Mouse (Mus musculus): ENCODE measurements around the gene Golga5. TPM values are rescaled to one million over a fixed set of nuclear protein-coding genes. Genes with fewer than 3 reads are reported as not detected.

Golga5 gene
- 35.5 TPM for polyA plus RNA-seq (2021)

GRCm38 (mm10) chr12:102468894-102469764, at the start of gene Golga5:
Golga5 (plus strand) TSS chr12:102469135.
- ChIA-PET CTCF (interaction anchor here (1.7 to 2.1 kb wide), 2 partner anchors 55 to 251 kb away, joined by 3 to 4 read pairs; no protein-coding TSS in a partner anchor), POLR2A (no interaction called here)
- in situ Hi-C loops (cut with MboI; ENCODE audit: low pct_unique_long_range_greater_than_20kb) = loop anchor here (10.0 kb wide), 2 partner anchors 184 to 484 kb away; partner anchors contain the start of gene Rin3

GRCm38 (mm10) chr12:102419544-102419943, 49.4 kb upstream of the Golga5 start:
- no peaks in the 10 kb centered on the region for H3K27me3 ChIP-seq
- no peak for TF ChIP-seq CTCF (IDR thresholded peaks at IDR 0.05)
- CTCF ChIA-PET = interaction anchor here (1.2 kb wide), 1 partner anchor 27 kb away, joined by 3 read pairs; no protein-coding TSS in a partner anchor
- no peak for DNase-seq (ENCODE audit: low read depth, low spot score)
- POLR2A ChIA-PET = no interaction called here
- no peak for ATAC-seq
- in situ Hi-C loops (cut with MboI; ENCODE audit: low pct_unique_long_range_greater_than_20kb) = no loop called here

More at GRCm38 (mm10) chr12:102468894-102469764, at the start of gene Golga5:
- H3K27me3 ChIP-seq = no peaks in the 10 kb centered on the region
- TF ChIP-seq CTCF (IDR thresholded peaks at IDR 0.05) = no peak
- peak; percentile 58 for DNase-seq (ENCODE audit: low read depth, low spot score)
- peak; percentile 93 for ATAC-seq

- DNase-seq (ENCODE audit: low read depth, low spot score) = no peak
- no peaks in the 10 kb centered on the region for H3K27me3 ChIP-seq
- no peak for ATAC-seq
- CTCF ChIA-PET = interaction anchor here (1.2 kb wide), 1 partner anchor 28 kb away, joined by 3 read pairs; no protein-coding TSS in a partner anchor
- no peak for TF ChIP-seq CTCF (IDR thresholded peaks at IDR 0.05)
- POLR2A ChIA-PET = no interaction called here
- in situ Hi-C loops (cut with MboI; ENCODE audit: low pct_unique_long_range_greater_than_20kb) = no loop called here
Observed at GRCm38 (mm10) chr12:102420168-102420890, 48.6 kb upstream of the Golga5 start.

GRCm38 (mm10) chr12:102422065-102422464, 46.9 kb upstream of the Golga5 start:
- no peaks in the 10 kb centered on the region for H3K27me3 ChIP-seq
- DNase-seq (ENCODE audit: low read depth, low spot score) (peak; percentile 77), ATAC-seq (peak; percentile 86)
- in situ Hi-C loops (cut with MboI; ENCODE audit: low pct_unique_long_range_greater_than_20kb) = no loop called here
- TF ChIP-seq CTCF (IDR thresholded peaks at IDR 0.05) = no peak
- ChIA-PET CTCF (interaction anchor here (1.1 to 1.3 kb wide), 2 partner anchors 12 to 24 kb away, joined by 3 to 4 read pairs; no protein-coding TSS in a partner anchor), POLR2A (interaction anchor here (0.6 to 1.6 kb wide), 3 partner anchors 10 to 17 kb away, joined by 3 to 5 read pairs (median 4); partner anchors contain the start of gene Lgmn)

- DNase-seq (ENCODE audit: low read depth, low spot score) = no peak
- no peak for ATAC-seq
- no peak for TF ChIP-seq CTCF (IDR thresholded peaks at IDR 0.05)
- ChIA-PET CTCF (interaction anchor here (1.1 to 1.3 kb wide), 2 partner anchors 11 to 25 kb away, joined by 3 to 4 read pairs; no protein-coding TSS in a partner anchor), POLR2A (interaction anchor here (1.6 kb wide), 1 partner anchor 9 kb away, joined by 5 read pairs; no protein-coding TSS in a partner anchor)
- H3K27me3 ChIP-seq = no peaks in the 10 kb centered on the region
- in situ Hi-C loops (cut with MboI; ENCODE audit: low pct_unique_long_range_greater_than_20kb) = no loop called here
Observed at GRCm38 (mm10) chr12:102422623-102423320, 46.2 kb upstream of the Golga5 start.

- ChIA-PET POLR2A (no interaction called here), CTCF (no interaction called here)
- in situ Hi-C loops (cut with MboI; ENCODE audit: low pct_unique_long_range_greater_than_20kb) = no loop called here
Observed at GRCm38 (mm10) chr12:102423625-102424024, 45.3 kb upstream of the Golga5 start.

GRCm38 (mm10) chr12:102424456-102424855, 44.5 kb upstream of the Golga5 start:
- ChIA-PET POLR2A (no interaction called here), CTCF (no interaction called here)
- in situ Hi-C loops (cut with MboI; ENCODE audit: low pct_unique_long_range_greater_than_20kb) = no loop called here
- H3K27me3 ChIP-seq = no peaks in the 10 kb centered on the region
- ATAC-seq (no peak), DNase-seq (ENCODE audit: low read depth, low spot score) (no peak)
- no peak for TF ChIP-seq CTCF (IDR thresholded peaks at IDR 0.05)

More at GRCm38 (mm10) chr12:102423625-102424024, 45.3 kb upstream of the Golga5 start:
- no peak for DNase-seq (ENCODE audit: low read depth, low spot score)
- no peaks in the 10 kb centered on the region for H3K27me3 ChIP-seq
- no peak for TF ChIP-seq CTCF (IDR thresholded peaks at IDR 0.05)
- no peak for ATAC-seq

- ChIA-PET CTCF (no interaction called here), POLR2A (no interaction called here)
- DNase-seq (ENCODE audit: low read depth, low spot score) (no peak), ATAC-seq (no peak)
- in situ Hi-C loops (cut with MboI; ENCODE audit: low pct_unique_long_range_greater_than_20kb) = no loop called here
- no peaks in the 10 kb centered on the region for H3K27me3 ChIP-seq
- no peak for TF ChIP-seq CTCF (IDR thresholded peaks at IDR 0.05)
Observed at GRCm38 (mm10) chr12:102425048-102425578, 43.8 kb upstream of the Golga5 start.

- H3K27me3 ChIP-seq = no peaks in the 10 kb centered on the region
- ChIA-PET POLR2A (no interaction called here), CTCF (no interaction called here)
- DNase-seq (ENCODE audit: low read depth, low spot score) = no peak
- no peak for TF ChIP-seq CTCF (IDR thresholded peaks at IDR 0.05)
- in situ Hi-C loops (cut with MboI; ENCODE audit: low pct_unique_long_range_greater_than_20kb) = no loop called here
- peak; percentile 81 for ATAC-seq
Observed at GRCm38 (mm10) chr12:102426285-102426684, 42.6 kb upstream of the Golga5 start.

GRCm38 (mm10) chr12:102429656-102430055, 39.3 kb upstream of the Golga5 start:
- ATAC-seq (no peak), DNase-seq (ENCODE audit: low read depth, low spot score) (no peak)
- POLR2A ChIA-PET = no interaction called here
- H3K27me3 ChIP-seq = no peaks in the 10 kb centered on the region
- CTCF ChIA-PET = no interaction called here
- TF ChIP-seq CTCF (IDR thresholded peaks at IDR 0.05) = no peak
- in situ Hi-C loops (cut with MboI; ENCODE audit: low pct_unique_long_range_greater_than_20kb) = no loop called here

All from Patski (cell line).